Mouse (Mus musculus) cerebellum, postnatal 25 days (tissue): ENCODE data around the gene Tagln.
A peak's percentile ranks its signal among the peaks of the same experiment; 100 is the strongest.

Experiments
- DNase-seq, 2 experiments: peaks; one replicate each; pipeline ENCODE4 v3.0.0; 2021; ENCODE audit warnings: mixed read lengths in 2 of 2

Gene Tagln

GRCm38 (mm10) chr9:45945721-45946120 lies 9.9 kb upstream of the Tagln start:
- peak; percentile 70 to 76 for DNase-seq

- peak; percentile 63 to 68 for DNase-seq
Measured at GRCm38 (mm10) chr9:45944506-45945400, 8.9 kb upstream of the Tagln start.

- DNase-seq: peak; percentile 54 to 60
Measured at GRCm38 (mm10) chr9:45943628-45944505, 8.0 kb upstream of the Tagln start.

GRCm38 (mm10) chr9:45942916-45943315 lies 7.1 kb upstream of the Tagln start:
- no peak for DNase-seq

GRCm38 (mm10) chr9:45942464-45942863 lies 6.6 kb upstream of the Tagln start:
- DNase-seq: no peak

GRCm38 (mm10) chr9:45941329-45941888 lies 5.6 kb upstream of the Tagln start:
- DNase-seq: peak; percentile 50 to 70

- DNase-seq: no peak
Measured at GRCm38 (mm10) chr9:45939794-45940193, 3.9 kb upstream of the Tagln start.

GRCm38 (mm10) chr9:45938952-45939637 lies 3.2 kb upstream of the Tagln start:
- DNase-seq: no peak

- DNase-seq: peak in 1 of 2 experiments; percentile 51
Measured at GRCm38 (mm10) chr9:45938088-45938487, 2.2 kb upstream of the Tagln start.

- DNase-seq: peak; percentile 60 to 78
Measured at GRCm38 (mm10) chr9:45936883-45937282, 1.0 kb upstream of the Tagln start.

GRCm38 (mm10) chr9:45932571-45933415 lies 3.1 kb downstream of the Tagln start:
- no peak for DNase-seq

- peak in 1 of 2 experiments; percentile 52 for DNase-seq
Measured at GRCm38 (mm10) chr9:45931958-45932357, 3.9 kb downstream of the Tagln start.

- DNase-seq: no peak
Measured at GRCm38 (mm10) chr9:45929285-45929684, 6.6 kb downstream of the Tagln start.

GRCm38 (mm10) chr9:45919895-45920294 lies 16.0 kb downstream of the Tagln start:
- DNase-seq: no peak

- DNase-seq: peak in 1 of 2 experiments; percentile 51
Measured at GRCm38 (mm10) chr9:45917041-45917934, 18.6 kb downstream of the Tagln start.

- no peak for DNase-seq
Measured at GRCm38 (mm10) chr9:45915659-45916058, 20.2 kb downstream of the Tagln start.

- peak in 1 of 2 experiments; percentile 63 for DNase-seq
Measured at GRCm38 (mm10) chr9:45911673-45912072, 24.2 kb downstream of the Tagln start.

GRCm38 (mm10) chr9:45910995-45911394 lies 24.9 kb downstream of the Tagln start:
- DNase-seq: no peak

GRCm38 (mm10) chr9:45907078-45907428 lies 28.8 kb downstream of the Tagln start:
- no peak for DNase-seq

- peak; percentile 94 to 97 for DNase-seq
Measured at GRCm38 (mm10) chr9:45906355-45907077, 29.3 kb downstream of the Tagln start, which contains the start of the genes Pcsk7 and Rnf214. Pcsk7 (plus strand) TSS chr9:45906497. Rnf214 (minus strand) TSS chr9:45906911.
